Comparison of ENCODE assay signal across 8 mouse cellular contexts in genomic region chr12:35534754-35535236, GRCm38 (mm10). TPM values are rescaled to one million over a fixed set of nuclear protein-coding genes. Genes with fewer than 3 reads are reported as not detected.
DNase-seq lines count a peak whose midpoint lies in the region; ATAC-seq and TF ChIP-seq lines count a peak whose summit lies in the region.

Gene Ahr (minus strand): TSS chr12:35535038.

- H3K9me3 ChIP-seq in erythroblast, embryonic 14.5 days (ENCODE audit: control insufficient read depth, low read length), result no peaks in the 10 kb centered on the region
- no peaks in the 10 kb centered on the region for H3K9me3 ChIP-seq in embryonic facial prominence, embryonic 13.5 days
- no peaks in the 10 kb centered on the region for H3K9me3 ChIP-seq in heart, embryonic 10.5 days
- H3K9me3 ChIP-seq in kidney, embryonic 15.5 days (replicated peaks), result no peaks in the 10 kb centered on the region
- H3K9me3 ChIP-seq in limb, embryonic 15.5 days, result no peaks in the 10 kb centered on the region
- H3K9me3 ChIP-seq in midbrain, postnatal 0 days (ENCODE audit: low read length), result no peaks in the 10 kb centered on the region

- peaks cover 13% of the 10 kb centered on the region for H3K4me1 ChIP-seq in erythroblast, embryonic 14.5 days (ENCODE audit: control insufficient read depth)
- 0 out of 2 replicates have a peak, but pooled peaks cover 3% of the 10 kb centered on the region for H3K4me1 ChIP-seq in embryonic facial prominence, embryonic 13.5 days
- 0 out of 2 replicates have a peak, but pooled peaks cover 7% of the 10 kb centered on the region for H3K4me1 ChIP-seq in heart, embryonic 10.5 days
- H3K4me1 ChIP-seq in kidney, embryonic 15.5 days, result peaks cover 11% of the 10 kb centered on the region; the same call in 1 of the 2 replicates
- peaks cover 11% of the 10 kb centered on the region for H3K4me1 ChIP-seq in limb, embryonic 15.5 days
- H3K4me1 ChIP-seq in midbrain, postnatal 0 days (ENCODE audit: insufficient read depth, low read length), result no peaks in the 10 kb centered on the region

- no peak for TF ChIP-seq CTCF in midbrain, postnatal 0 days (IDR thresholded peaks at IDR 0.05)

- peak; percentile 94 for DNase-seq in heart, embryonic 10.5 days (ENCODE audit: low spot score)
- DNase-seq in midbrain, postnatal 0 days (ENCODE audit: low spot score), result peak; percentile 81
- peak; percentile 55 to 83 for DNase-seq in spleen, postnatal 10 days (ENCODE audit: low spot score in 2 of 2)

- H3K27ac ChIP-seq in embryonic facial prominence, embryonic 13.5 days, result 0 out of 2 replicates have a peak within 1 kb of the TSS, but pooled peaks have one; percentile 48
- peak within 1 kb of the TSS; percentile 82 for H3K27ac ChIP-seq in heart, embryonic 10.5 days
- H3K27ac ChIP-seq in kidney, embryonic 15.5 days, result peak within 1 kb of the TSS; percentile 73
- H3K27ac ChIP-seq in limb, embryonic 15.5 days, result peak within 1 kb of the TSS; percentile 84
- peak within 1 kb of the TSS; percentile 80 for H3K27ac ChIP-seq in midbrain, postnatal 0 days (ENCODE audit: low read depth, low read length)

- WGBS in embryonic facial prominence, embryonic 13.5 days, result under 1% methylated on average over 34 of the region's 52 CpGs
- under 1% methylated on average over 41 of the region's 52 CpGs for WGBS in heart, embryonic 10.5 days
- under 1% methylated on average over 50 of the region's 52 CpGs for WGBS in kidney, embryonic 15.5 days
- WGBS in limb, embryonic 15.5 days, result under 1% methylated on average over 51 of the region's 52 CpGs
- under 1% methylated on average over 32 of the region's 52 CpGs for WGBS in midbrain, postnatal 0 days

- ATAC-seq in erythroblast, adult 5-6 weeks (replicated peaks; ENCODE audit: low FRiP score, poor library complexity, severe bottlenecking), result no peak
- peak; percentile 92 for ATAC-seq in embryonic facial prominence, embryonic 13.5 days (ENCODE audit: insufficient number of reproducible peaks, insufficient read depth, low FRiP score, low TSS enrichment, low read depth)
- ATAC-seq in kidney, embryonic 15.5 days (replicated peaks; ENCODE audit: low FRiP score), result peak; percentile 98
- peak; percentile 80 for ATAC-seq in limb, embryonic 15.5 days (ENCODE audit: insufficient number of reproducible peaks, low FRiP score, low TSS enrichment, low read depth)
- peak; percentile 97 for ATAC-seq in midbrain, postnatal 0 days (ENCODE audit: low FRiP score)

- H3K9ac ChIP-seq in embryonic facial prominence, embryonic 13.5 days, result peak within 1 kb of the TSS; percentile 77
- H3K9ac ChIP-seq in kidney, embryonic 15.5 days, result peak within 1 kb of the TSS; percentile 71
- H3K9ac ChIP-seq in limb, embryonic 15.5 days, result peak within 1 kb of the TSS; percentile 61
- peak within 1 kb of the TSS; percentile 74 for H3K9ac ChIP-seq in midbrain, postnatal 0 days (replicated peaks; ENCODE audit: low read length, poor library complexity, severe bottlenecking)

- no peaks in the 10 kb centered on the region for H3K36me3 ChIP-seq in erythroblast, embryonic 14.5 days (ENCODE audit: control insufficient read depth)
- no peaks in the 10 kb centered on the region for H3K36me3 ChIP-seq in embryonic facial prominence, embryonic 13.5 days
- H3K36me3 ChIP-seq in heart, embryonic 10.5 days, result no peaks in the 10 kb centered on the region
- no peaks in the 10 kb centered on the region for H3K36me3 ChIP-seq in kidney, embryonic 15.5 days
- no peaks in the 10 kb centered on the region for H3K36me3 ChIP-seq in limb, embryonic 15.5 days
- H3K36me3 ChIP-seq in midbrain, postnatal 0 days (ENCODE audit: insufficient read depth, low read length), result no peaks in the 10 kb centered on the region

- H3K4me3 ChIP-seq in erythroblast, embryonic 14.5 days (replicated peaks), result peak within 1 kb of the TSS; percentile 80
- H3K4me3 ChIP-seq in embryonic facial prominence, embryonic 13.5 days, result peak within 1 kb of the TSS; percentile 79
- H3K4me3 ChIP-seq in heart, embryonic 10.5 days, result peak within 1 kb of the TSS; percentile 89
- peak within 1 kb of the TSS; percentile 86 for H3K4me3 ChIP-seq in kidney, embryonic 15.5 days (replicated peaks)
- peak within 1 kb of the TSS; percentile 77 for H3K4me3 ChIP-seq in limb, embryonic 15.5 days
- peak within 1 kb of the TSS; percentile 75 for H3K4me3 ChIP-seq in midbrain, postnatal 0 days (ENCODE audit: low read depth, low read length)

- peak within 1 kb of the TSS; percentile 97 for H3K4me2 ChIP-seq in embryonic facial prominence, embryonic 13.5 days
- H3K4me2 ChIP-seq in kidney, embryonic 15.5 days, result peak within 1 kb of the TSS; percentile 99
- peak within 1 kb of the TSS; percentile 99 for H3K4me2 ChIP-seq in limb, embryonic 15.5 days
- H3K4me2 ChIP-seq in midbrain, postnatal 0 days (ENCODE audit: low read depth, low read length, poor library complexity, severe bottlenecking), result peak within 1 kb of the TSS; percentile 92

- H3K27me3 ChIP-seq in erythroblast, embryonic 14.5 days (ENCODE audit: control insufficient read depth), result peaks cover 10% of the 10 kb centered on the region
- peaks cover 11% of the 10 kb centered on the region for H3K27me3 ChIP-seq in embryonic facial prominence, embryonic 13.5 days
- H3K27me3 ChIP-seq in heart, embryonic 10.5 days (ENCODE audit: insufficient read depth, poor library complexity, severe bottlenecking), result no peaks in the 10 kb centered on the region
- no peaks in the 10 kb centered on the region for H3K27me3 ChIP-seq in kidney, embryonic 15.5 days
- H3K27me3 ChIP-seq in limb, embryonic 15.5 days, result 0 out of 2 replicates have a peak, but pooled peaks cover 6% of the 10 kb centered on the region
- H3K27me3 ChIP-seq in midbrain, postnatal 0 days (ENCODE audit: insufficient read depth, low read length), result no peaks in the 10 kb centered on the region

RNA-seq across cellular contexts. Expression of gene Ahr, which starts in this region (rescaled TPM):
- 0.01 and 0.03 TPM in 2 replicates for polyA plus RNA-seq in erythroblast, embryonic 14.5 days (2012)
- total RNA-seq in erythroblast, adult 5-6 weeks (2015; ENCODE audit: low replicate concordance), result 2.9 TPM in 2 replicates
- total RNA-seq in erythroblast, adult 5-6 weeks (2017; ENCODE audit: low replicate concordance), result 0.84 and 3.7 TPM in 2 replicates
- polyA plus RNA-seq in embryonic facial prominence, embryonic 13.5 days (2015; fragmentation: Nextera tagmentation; extraction: Ambion mirVana), result 12.1 and 16.3 TPM in 2 replicates
- polyA plus RNA-seq in heart, embryonic 10.5 days (2016; fragmentation: Nextera tagmentation; extraction: Ambion mirVana), result 1.2 and 2.2 TPM in 2 replicates
- polyA plus RNA-seq in kidney, embryonic 15.5 days (2015; fragmentation: Nextera tagmentation; extraction: Ambion mirVana), result 6.1 and 7.0 TPM in 2 replicates
- polyA plus RNA-seq in limb, embryonic 15.5 days (2015; fragmentation: Nextera tagmentation; extraction: Ambion mirVana), result 14.2 and 18.2 TPM in 2 replicates
- 10.6 and 11.3 TPM in 2 replicates for total RNA-seq in midbrain, postnatal 0 days (2014; rRNA removed)
- polyA plus RNA-seq in midbrain, postnatal 0 days (2015; fragmentation: Nextera tagmentation; extraction: Ambion mirVana), result 2.5 and 2.7 TPM in 2 replicates
